Mouse (Mus musculus): ENCODE measurements around the gene Pon2.
"Not testable (repeated sequence)": the region's sequence is repeated elsewhere in the genome, so short reads cannot be mapped to it uniquely, and the experiment has no call there.

The Pon2 gene

DNA sequence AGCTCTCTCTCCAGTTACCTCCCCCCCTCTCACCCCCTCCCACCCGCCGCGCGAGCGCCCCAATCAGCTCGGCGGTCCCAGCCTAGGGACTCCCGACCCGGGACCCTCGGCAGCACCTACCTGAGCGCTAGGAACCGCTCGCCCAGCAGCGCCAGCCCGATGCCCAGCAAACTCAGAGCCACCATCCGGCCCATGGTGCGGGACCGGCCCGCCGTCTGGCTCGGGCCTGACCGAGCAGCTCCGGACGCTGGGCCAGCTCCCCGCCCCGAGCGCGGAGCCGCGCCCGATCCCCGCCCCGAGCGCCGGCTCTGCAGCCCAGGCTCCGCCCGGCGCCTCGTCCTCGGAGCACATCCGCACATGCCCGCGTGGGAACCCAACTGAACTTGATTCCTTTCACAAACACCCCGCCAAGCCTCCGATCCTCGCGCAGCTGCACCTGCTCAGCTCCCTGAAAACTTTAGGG, at the start of gene Pon2:
Pon2 (minus strand) TSS at position 364 of the 463 bp plus-strand sequence.
- peak; percentile 90 to 95 for DNase-seq (ENCODE audit: inconsistent age in 2 of 2, low spot score in 1 of 2)

DNA sequence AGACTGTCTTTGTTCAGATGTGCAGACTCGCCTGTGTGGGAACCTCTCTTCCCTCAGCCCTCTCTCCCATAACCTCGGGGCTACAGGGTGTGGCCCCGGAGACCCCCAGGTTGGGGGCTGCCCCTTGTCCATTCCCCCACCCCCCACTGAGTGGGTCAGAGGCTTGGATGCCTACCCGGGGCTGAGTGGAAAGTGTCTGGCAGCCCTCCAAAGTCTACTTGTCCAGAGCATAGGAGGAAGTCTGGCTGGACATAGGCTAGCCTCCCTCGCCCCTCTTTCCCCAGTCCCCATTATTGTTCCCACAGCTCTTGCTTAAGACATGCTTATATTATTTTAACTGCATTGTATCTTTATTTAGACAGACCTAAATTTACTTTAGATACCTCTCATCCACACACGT, 46.0 kb upstream of the Pon2 start:
- DNase-seq (ENCODE audit: inconsistent age in 2 of 2, low spot score in 1 of 2): no peak

DNA sequence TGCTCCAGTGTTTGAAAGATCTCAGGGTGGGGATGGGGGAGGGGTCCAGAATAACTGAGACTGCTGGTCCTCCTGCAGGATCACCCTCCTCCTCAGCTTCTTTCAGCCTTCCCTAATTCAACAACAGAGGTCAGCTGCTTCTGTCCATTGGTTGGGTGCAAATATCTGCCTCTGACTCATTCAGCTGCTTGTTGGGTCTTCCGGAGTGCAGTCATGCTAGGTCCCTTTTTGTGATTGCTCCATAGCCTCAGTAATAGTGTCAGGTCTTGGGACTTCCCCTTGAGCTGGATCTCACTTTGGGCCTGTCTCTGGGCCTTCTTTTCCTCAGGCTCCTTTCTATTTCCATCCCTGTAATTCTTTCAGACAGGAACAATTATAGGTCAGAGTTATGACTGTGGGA, 41.0 kb upstream of the Pon2 start:
- DNase-seq (ENCODE audit: inconsistent age in 2 of 2, low spot score in 1 of 2): not testable (repeated sequence)

DNA sequence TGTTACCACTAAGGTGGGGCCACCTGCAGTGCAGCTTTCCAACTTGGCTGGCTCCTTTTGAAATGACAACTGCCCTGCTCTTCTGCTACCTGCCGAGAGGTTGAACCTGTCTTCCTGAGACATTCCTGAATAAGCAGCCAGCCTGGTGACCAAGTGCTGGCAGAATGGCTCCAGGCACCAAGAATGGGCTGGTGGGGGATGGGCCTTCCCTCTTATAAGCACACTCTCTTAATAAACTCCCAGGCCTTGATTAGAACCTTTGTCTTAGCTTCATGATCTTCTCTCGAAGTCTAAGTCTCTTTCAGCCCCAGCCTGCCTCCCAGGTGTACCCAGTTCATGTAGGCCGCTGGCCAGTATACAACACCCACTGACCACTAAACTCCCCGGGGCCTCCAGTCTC, 40.5 kb upstream of the Pon2 start:
- DNase-seq (ENCODE audit: inconsistent age in 2 of 2, low spot score in 1 of 2): not testable (repeated sequence)

DNA sequence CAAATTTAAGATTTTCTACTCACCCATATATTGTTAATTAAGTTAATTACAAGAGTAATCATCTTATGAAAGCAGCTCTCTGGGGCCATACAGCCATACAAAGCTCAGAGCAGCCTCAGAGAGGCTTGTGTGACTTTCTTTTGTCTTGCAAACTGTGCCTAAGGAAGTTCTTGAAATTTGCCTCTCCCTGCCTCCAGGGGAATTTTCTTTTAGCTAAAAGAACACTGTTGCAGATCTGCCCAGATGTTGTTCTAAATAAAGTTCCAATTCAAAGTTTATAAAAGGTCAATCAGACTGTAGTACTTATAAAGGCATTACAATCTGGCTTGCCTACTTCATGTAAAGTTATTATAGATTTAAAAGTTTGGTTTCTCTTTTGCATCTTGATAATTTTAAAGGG, 37.8 kb upstream of the Pon2 start:
- DNase-seq (ENCODE audit: inconsistent age in 2 of 2, low spot score in 1 of 2): not testable (repeated sequence)

DNA sequence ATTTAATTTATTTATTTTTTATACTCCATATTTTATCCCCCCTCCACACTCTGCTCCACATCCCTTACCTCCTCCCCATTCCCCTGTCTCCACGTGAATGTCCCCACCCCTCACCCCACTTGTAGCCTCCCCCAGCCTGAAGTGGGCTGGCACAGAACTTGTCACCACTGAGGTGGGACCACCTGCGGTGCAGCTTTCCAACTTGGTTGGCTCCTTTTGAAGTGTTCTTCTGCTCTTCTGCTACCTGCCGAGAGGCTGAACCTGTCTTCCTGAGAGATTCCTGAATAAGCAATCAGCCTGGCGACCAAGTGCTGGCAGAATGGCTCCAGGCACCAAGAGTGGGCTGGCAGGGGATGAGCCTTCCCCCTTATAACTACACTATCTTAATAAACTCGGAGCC, 35.8 kb upstream of the Pon2 start:
- DNase-seq (ENCODE audit: inconsistent age in 2 of 2, low spot score in 1 of 2): no peak

DNA sequence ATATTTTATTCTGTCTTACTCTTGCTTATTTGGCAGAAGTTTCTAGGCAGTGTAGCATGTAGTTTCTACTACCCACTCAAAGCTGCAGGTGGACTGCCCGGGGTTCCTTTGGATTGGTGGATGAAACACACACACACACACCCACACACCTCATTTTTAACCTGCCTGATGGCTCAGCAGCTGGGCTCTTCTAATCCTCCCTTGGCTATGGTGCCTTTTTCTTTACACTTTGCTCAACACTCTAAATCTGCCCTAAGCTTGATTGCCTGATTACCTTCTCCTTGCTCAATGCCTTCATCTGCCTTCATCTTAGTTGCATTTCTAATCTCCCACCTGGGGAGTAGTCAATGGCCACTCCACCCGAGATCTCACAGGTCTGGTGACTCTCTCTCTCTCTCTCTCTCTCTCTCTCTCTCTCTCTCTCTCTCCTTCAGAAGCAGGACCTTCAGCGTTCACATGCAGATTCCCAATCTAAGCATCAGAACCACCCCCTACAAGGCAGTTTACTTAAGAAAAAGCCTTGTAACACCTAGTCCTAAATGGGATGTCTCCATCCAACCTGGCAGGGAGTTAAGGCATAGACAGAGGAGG, 34.4 kb upstream of the Pon2 start:
- no peak for DNase-seq (ENCODE audit: inconsistent age in 2 of 2, low spot score in 1 of 2)

DNA sequence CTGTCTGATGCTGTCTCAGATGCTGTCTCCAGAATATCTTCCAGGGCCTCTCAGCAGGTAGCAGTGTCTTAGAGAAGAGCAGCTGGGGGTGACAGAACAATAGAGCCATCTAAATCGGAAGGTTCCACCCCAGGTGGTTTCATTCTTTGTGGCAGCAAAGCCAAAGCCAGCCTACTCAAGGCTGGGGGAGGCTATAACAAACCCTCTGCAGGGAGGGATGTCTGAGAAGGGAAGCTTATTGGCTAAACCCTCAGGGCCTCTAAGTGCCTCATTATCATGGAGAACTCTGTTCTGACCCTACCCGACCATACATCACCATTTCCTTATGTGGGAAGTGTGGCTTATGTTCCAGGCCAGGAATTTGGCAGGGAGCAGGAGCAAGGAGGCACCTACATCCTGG, 26.9 kb upstream of the Pon2 start:
- DNase-seq (ENCODE audit: inconsistent age in 2 of 2, low spot score in 1 of 2): no peak

DNA sequence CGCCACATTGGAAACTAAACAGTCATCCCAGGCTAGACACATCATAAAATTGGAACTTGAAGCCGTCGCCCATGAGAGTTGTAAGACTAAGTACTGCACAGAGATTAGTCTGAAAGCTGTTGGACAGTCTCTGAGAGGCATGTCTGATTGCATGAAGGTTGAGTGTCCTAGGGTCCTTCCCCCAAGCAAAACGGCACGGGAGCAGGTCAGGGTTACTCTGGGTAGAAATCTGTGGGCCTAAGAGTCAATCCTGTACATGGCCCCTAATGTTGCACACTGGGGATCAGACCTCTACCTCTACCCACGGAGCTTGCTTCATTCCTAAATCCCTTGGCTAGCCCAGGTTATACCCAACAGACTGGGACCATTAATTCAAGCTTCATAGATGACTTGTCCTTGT, 25.8 kb upstream of the Pon2 start:
- DNase-seq (ENCODE audit: inconsistent age in 2 of 2, low spot score in 1 of 2): peak in 1 of 2 experiments; percentile 12

DNA sequence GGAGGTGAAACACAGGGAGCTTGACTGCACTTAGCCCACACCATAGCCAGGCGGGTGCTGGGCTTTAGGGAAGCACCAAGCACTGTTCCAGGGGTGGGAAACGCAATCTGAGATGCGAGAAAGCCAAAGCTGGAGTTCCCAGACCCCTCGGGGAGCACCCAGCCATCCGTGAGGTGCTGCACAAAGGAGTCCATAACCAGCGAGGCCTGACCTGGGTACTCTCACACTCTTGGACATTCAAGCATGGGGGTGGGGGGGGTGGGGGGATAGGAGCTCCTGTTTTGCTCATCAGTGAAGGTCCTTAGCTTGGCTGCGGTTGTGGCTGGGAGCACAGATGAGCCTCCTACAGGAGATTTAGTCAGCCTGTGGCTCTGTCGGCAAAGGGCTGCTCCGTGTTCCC, 18.4 kb upstream of the Pon2 start:
- peak in 1 of 2 experiments; percentile 20 for DNase-seq (ENCODE audit: inconsistent age in 2 of 2, low spot score in 1 of 2)

DNA sequence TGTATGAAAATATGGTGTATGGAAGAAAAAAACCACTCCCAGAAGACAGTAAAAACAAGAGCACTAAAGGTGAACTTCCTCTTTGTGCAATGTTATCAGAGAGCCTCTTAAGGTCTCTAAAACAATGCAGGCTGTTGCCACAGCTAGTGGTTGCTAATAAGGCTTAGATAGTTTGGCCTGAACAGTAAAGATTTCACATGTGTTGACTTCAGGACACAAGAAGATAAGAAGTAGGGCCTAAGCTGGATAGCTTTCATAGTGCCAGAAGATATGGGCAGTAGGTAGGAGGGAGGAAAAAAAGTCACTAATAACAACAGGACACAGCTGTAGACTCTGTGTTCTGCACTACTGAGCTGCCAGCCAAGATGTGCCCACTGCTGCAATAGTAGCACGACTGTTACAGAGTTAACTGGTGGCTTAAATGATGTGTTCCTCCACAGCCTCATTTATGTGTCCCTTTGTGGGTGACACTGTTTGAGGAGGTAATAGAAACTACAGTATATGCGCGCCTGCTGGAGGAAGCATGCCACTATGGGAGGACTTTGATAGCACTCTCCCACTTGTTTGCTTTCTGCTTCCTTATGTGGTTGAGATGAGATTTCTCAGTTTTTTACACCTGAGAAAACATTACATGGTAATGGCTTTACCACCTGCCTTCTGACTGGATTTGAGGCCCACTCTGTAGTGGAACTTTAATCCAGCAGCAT, 17.0 kb upstream of the Pon2 start:
- DNase-seq (ENCODE audit: inconsistent age in 2 of 2, low spot score in 1 of 2): no peak

DNA sequence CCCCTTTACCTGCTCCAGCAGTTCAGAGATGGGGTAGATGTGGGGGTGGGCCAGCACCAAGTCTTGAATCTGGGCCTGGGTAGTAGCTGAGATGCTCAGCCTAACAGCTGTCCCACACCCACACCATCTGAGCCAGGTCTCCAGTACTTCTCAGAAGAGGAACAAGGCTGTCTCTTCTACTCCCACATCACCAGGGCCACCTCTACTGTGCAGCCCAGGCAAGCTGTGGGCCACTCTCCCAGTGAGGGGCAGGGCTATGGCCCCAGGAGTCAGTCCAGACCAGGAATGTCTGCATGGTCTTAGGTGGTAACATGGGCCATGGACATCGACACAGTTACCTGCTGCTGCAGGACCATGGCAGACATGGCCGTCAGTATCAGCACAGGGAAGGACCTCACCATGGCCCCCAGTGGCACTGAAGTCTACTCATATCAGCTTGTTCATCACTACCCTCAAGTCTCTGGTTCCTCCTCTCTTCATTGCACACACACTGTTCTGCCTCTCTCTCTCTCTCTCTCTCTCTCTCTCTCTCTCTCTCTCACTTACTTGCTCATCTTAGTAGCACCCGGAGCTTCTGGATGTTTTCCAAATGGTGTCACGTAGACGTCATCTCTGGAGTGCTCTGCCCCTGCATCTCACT, 15.8 kb upstream of the Pon2 start:
- DNase-seq (ENCODE audit: inconsistent age in 2 of 2, low spot score in 1 of 2): no peak

DNA sequence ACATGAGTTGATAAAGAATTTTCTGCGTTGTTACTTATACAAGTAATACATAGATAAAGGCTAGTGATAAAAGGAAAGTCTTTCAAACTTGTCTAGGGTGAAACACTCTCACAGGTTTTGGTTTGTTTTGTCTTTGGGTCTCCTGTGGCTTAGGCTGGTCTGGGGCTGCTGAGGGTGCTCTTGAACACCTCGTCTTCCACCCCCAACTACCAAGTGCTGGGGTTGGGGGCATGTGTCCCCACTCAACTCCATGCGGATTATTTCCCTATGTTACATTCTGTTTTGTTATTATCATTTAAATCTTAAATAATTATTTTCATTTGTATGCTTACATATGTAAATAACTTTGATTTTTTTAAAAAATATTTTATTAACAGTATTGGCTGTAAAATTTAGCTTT, 12.2 kb upstream of the Pon2 start:
- no peak for DNase-seq (ENCODE audit: inconsistent age in 2 of 2, low spot score in 1 of 2)

DNA sequence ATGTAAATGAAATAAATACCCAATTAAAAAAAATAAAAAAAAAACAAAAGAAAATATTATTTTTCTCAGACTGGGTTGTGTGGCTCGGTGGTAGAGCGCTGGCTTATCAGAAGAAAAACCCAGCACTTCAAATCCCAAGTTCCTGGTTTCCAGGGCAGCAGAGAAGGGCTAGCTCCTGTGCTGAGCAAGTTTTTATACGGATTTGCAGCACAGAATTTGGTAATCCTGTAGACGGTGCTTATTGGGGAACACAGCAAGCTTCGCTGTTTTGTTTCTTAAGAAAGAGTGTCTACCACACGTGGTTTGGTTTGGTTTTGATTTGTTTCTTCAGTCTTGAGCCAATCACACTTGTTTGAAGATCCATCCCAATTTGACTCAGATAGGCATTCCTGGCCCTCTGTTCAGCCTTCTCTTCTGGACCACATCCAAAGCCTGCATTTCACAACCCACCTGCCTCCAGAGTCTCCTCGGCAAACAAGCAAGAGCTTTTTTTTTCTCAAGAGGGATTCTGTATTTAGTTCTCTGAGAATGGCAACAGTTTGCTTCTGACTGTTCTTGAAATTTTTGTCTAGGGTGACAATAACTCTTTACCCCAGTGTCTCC, 11.4 kb upstream of the Pon2 start:
- DNase-seq (ENCODE audit: inconsistent age in 2 of 2, low spot score in 1 of 2): peak; percentile 18 to 79

DNA sequence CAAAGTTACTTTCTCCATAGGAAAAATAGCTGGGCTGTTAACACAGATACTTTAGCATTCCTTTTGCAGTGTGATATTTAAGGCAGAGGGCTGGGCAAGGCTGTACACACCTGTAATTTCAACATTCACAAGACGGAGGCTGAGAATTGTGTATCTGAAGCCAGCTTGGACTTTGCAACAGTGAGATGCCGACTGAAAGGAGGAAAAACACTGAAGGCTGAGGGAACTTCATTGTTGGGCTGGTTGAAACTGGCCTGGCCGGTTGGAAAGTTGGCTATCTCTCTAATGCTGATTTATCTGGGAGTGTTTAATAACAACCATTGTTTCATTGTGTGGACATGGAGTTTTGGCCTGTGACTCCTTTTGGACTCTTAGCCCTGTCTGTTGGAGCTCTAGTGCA, 7.7 kb upstream of the Pon2 start:
- no peak for DNase-seq (ENCODE audit: inconsistent age in 2 of 2, low spot score in 1 of 2)

DNA sequence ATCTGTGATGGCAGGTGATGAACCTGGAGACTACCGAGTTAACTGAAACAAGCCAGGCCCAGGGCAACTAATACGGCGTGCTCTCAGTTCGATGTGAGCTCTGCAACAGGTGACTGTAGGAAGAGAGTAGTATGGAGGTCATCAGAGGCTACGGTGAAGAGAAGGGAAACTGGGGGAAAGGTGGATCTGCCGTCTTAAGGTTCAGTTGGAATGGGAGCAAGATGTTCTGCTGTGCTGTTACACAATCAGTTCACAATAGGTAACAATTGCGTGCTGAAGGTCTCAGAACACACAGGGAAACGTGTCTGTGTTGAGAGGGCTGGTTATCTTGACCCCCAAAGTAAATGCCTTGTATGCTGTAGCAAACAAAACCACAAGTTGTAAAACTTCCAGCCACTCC, 6.7 kb upstream of the Pon2 start:
- DNase-seq (ENCODE audit: inconsistent age in 2 of 2, low spot score in 1 of 2): no peak

DNA sequence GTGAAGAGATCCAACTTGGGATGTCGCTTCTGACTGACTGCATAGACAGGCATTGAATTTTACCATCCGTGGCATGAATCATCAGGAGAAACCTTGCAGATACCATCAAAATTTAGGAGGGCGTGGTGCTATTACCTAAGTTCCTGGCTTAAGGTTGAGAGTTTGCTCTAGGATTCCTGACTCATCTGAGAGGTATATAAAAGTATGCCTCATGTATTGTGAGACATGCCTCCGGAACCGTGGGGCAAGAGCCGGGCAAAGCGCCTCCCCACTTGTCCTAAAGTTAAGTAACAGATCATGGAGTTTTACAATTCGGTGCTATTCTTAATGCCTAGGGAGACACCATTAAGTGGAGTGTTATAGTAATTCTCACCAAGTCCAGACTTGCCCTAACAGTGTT, 2.4 kb upstream of the Pon2 start:
- DNase-seq (ENCODE audit: inconsistent age in 2 of 2, low spot score in 1 of 2): no peak

DNA sequence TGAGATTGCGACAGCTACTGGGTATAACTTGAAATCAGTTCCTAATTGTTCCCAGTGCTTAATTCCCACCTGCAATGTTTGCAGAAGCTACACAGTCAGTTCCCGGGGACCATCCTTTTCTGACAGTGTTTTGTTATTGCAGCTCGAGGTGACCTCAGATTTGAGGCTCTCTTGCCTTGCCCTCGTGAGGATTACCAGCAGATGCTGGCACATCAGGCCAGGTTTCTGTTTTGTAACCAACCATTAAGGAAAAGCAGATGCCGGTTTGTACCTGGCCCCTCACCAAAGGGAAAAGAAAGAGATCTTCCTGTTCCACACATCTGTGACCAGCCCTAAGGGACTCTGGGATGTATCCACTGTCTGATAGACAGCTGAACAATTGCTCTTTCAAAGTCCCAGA, 1.3 kb upstream of the Pon2 start:
- DNase-seq (ENCODE audit: inconsistent age in 2 of 2, low spot score in 1 of 2): no peak

DNA sequence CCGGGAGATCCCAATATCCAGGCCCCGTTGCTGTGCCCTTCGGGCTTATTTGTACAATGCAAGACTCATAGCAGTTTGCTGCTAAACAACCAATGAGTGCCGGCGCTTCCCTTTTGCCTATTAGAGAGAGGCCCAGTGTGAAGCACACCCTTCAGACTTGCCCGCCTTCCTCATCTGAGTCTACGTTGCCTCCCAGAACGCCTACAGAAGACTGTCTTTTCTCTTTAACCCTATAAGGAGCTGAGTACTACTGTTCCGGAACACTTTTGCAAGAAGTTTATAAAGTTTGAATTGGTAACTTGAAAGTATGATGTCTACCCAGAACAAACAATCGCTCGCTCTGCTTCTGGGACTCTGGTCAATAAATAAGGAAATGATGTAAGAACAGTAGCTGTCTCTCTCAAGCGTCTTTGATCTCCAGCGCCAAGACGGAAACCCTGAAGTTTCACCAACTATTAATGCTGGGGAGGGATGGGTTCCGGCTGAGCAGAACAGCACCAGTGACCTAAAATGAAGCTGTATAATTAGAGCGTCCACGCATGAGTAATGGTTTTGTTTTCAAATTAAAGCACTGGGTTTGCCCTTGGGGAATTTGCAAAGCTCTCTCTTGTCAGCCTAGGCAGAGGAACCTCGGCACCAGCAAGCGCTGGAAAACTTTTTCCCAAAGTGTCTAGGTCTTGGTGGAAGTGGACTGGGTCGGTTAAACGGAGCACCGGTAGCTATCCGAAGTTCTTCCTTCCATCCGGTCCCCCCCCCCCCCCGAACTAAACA, 749 bp downstream of the Pon2 start:
- DNase-seq (ENCODE audit: inconsistent age in 2 of 2, low spot score in 1 of 2): peak; percentile 65 to 90

DNA sequence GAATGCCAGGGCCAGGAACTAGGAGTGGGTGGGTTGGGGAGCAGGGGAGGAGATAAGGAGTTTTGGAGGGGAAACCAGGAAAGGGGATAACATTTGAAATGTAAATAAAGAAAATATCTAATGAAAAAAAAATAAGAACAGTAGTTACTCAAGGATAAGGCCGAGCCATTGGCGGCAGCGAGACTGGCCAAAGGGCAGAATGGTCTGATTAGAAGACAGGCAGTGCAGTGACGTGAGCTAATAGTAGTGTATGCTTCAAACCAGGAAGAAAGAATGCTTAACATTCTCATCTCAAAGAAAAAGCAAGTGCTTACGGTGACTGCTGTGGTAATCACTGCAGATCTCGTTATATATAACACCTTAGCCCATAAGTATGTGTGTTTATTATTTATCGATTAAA, 2.2 kb downstream of the Pon2 start:
- DNase-seq (ENCODE audit: inconsistent age in 2 of 2, low spot score in 1 of 2): no peak

Measured in adrenal gland, adult (tissue).